Mouse (Mus musculus) thymus, adult 2 months (tissue): ENCODE measurements around the gene Nme4. TPM values are rescaled to one million over a fixed set of nuclear protein-coding genes. Genes with fewer than 3 reads are reported as not detected.
"Not testable (repeated sequence)": the region's sequence is repeated elsewhere in the genome, so short reads cannot be mapped to it uniquely, and the experiment has no call there.

Source experiments
- DNase-seq: peaks from one replicate; pipeline ENCODE4 v3.0.0; 2021
- H3K27ac ChIP-seq: fragments of 200-500 bp; 2 replicates; pipeline ENCODE4 v1.5.1; 2012; ENCODE audit warnings: low read length, control low read depth; ENCODE audit not compliant: control insufficient read depth, insufficient read depth
- H3K27me3 ChIP-seq: fragments of 200-500 bp; 2 replicates; pipeline ENCODE4 v1.6.1; 2012; ENCODE audit warnings: mild to moderate bottlenecking, low read length, moderate library complexity, mixed read lengths; ENCODE audit not compliant: control insufficient read depth, insufficient read depth
- H3K36me3 ChIP-seq: fragments of 200-500 bp; 2 replicates; pipeline ENCODE4 v1.6.1; 2012; ENCODE audit warnings: mild to moderate bottlenecking, low read length, moderate library complexity; ENCODE audit not compliant: control insufficient read depth, insufficient read depth
- H3K4me1 ChIP-seq: fragments of 200-500 bp; replicated peaks from 2 replicates; pipeline ENCODE4 v1.6.1; 2012; ENCODE audit warnings: low read length; ENCODE audit not compliant: control insufficient read depth, insufficient read depth
- H3K4me3 ChIP-seq: fragments of 200-500 bp; 2 replicates; pipeline ENCODE4 v1.5.1; 2012; ENCODE audit warnings: mild to moderate bottlenecking, low read length, control low read depth, moderate library complexity; ENCODE audit not compliant: control insufficient read depth, insufficient read depth
- CTCF ChIP-seq: fragments of 200-500 bp; IDR thresholded peaks from 2 replicates; pipeline ENCODE4 v1.5.1; 2012; ENCODE audit warnings: mild to moderate bottlenecking, control low read depth, low read length, moderate library complexity, borderline replicate concordance; ENCODE audit not compliant: control insufficient read depth, poor library complexity, insufficient read depth; ENCODE audit errors: extremely low read depth
- POLR2A ChIP-seq: fragments of 200-500 bp; IDR thresholded peaks from 2 replicates; pipeline ENCODE4 v1.6.1; 2012; ENCODE audit warnings: mild to moderate bottlenecking, low read length, control low read depth, moderate library complexity; ENCODE audit not compliant: control insufficient read depth, poor library complexity, insufficient read depth; ENCODE audit errors: extremely low read depth
- WGBS: fragments of 180-500 bp; shearing (Covaris S2); methylation state at CpG from one replicate; pipeline ENCODE4 v1.1.7; 2018; 5-methylcytosine and 5-hydroxymethylcytosine counted together
- polyA plus RNA-seq: library from polyadenylated mRNA; depleted of rRNA; stranded (reverse); fragments of >200 nt; gene quantifications from 2 replicates; pipeline ENCODE4 v1.2.3, GENCODE M21; 2012

Nme4 gene
- polyA plus RNA-seq, 1 experiment: 30.9 TPM

DNA sequence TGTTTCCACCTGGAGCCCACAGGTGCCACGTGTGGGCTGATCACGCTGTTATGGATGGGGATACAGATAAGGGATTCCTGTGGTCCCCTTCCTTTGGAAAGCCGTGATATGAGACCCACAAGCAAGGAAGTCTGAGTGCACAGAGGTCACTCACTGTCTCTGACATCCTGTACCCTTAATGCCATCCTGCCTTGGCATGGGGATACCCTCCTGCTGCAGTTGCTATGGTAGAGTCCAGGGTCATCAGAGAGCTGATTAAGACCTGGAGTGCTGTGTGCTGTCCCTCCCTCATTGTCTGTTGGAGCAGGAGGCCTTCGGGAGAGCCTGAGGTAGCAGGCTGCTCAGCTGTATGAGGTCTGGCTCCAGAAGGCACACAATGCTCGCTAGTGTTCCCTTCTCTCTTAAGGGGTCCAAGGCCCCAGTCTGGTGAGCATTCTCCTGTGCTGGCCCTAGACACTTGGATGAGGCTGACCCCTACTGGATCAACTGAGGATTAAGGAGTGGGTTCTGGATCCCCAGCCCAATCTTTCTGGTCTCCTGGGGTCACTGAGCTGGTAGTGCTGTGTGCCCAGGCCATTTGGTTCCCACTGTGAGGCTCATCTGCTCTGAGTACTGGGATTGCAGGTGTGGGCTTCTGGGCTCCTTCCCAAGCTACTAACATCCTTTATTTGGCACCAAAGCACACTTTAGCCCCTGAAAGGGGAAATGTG, 27.2 kb upstream of the Nme4 start:
- TF ChIP-seq CTCF (no peak), POLR2A (no peak)
- H3K4me3 ChIP-seq: no peak overlapping the region
- WGBS: 76% methylated on average over 5 of the region's 5 CpGs

DNA sequence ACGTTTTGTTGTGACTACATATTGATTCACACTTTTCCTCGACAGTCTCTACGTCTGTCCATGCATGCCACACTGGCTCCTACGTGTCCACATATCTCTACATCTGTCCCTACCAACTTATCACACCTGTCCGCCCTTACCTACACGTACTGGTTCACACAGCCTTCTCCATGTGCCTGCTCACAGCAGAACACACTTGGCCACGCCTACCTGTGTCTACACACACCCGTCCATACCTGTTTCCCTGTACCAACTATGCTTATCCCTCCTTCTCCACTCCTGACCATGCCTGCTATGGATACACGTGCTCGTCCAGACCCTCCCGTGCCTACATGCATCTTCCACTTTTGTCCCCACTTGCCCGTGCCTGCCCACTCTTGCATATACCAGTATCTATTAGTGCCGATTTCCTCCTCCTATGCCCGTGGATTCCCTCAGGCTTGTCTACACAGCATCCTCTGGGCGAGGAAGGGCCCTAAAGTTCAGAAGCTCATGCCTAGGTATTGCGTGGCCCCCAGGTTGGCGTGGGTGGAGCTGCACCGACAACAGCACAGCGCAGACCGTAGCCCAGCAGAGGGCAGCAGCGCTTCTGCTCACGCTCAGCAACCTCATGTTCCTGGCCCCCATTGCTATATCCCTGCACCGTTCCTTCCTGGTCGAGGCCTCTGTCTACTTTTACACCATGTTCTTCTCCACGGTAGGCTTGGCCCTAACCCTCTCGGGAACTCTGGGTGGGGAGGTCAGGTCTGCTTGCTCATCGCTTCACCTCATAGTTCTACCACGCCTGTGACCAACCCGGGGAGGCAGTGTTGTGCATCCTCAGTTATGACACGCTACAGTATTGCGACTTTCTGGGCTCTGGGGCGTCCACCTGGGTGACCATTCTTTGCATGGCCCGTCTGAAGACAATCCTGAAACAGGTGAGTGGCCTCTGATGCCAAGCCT, 24.6 kb upstream of the Nme4 start:
- Histone ChIP-seq H3K4me1 (peaks cover 22% of the 10 kb centered on the region), H3K36me3 (no peaks in the 10 kb centered on the region), H3K27ac (no peak overlapping the region), H3K27me3 (no peaks in the 10 kb centered on the region), H3K4me3 (no peak overlapping the region)
- 44% methylated on average over 33 of the region's 33 CpGs for WGBS
- TF ChIP-seq POLR2A (no peak), CTCF (peak; percentile 89)
- peak; percentile 63 for DNase-seq

More for the DNA sequence above, 27.2 kb upstream of the Nme4 start:
- H3K4me1 ChIP-seq: peaks cover 22% of the 10 kb centered on the region
- H3K27me3 ChIP-seq: no peaks in the 10 kb centered on the region
- H3K36me3 ChIP-seq: peaks cover 3% of the 10 kb centered on the region
- H3K27ac ChIP-seq: no peak overlapping the region
- no peak for DNase-seq

DNA sequence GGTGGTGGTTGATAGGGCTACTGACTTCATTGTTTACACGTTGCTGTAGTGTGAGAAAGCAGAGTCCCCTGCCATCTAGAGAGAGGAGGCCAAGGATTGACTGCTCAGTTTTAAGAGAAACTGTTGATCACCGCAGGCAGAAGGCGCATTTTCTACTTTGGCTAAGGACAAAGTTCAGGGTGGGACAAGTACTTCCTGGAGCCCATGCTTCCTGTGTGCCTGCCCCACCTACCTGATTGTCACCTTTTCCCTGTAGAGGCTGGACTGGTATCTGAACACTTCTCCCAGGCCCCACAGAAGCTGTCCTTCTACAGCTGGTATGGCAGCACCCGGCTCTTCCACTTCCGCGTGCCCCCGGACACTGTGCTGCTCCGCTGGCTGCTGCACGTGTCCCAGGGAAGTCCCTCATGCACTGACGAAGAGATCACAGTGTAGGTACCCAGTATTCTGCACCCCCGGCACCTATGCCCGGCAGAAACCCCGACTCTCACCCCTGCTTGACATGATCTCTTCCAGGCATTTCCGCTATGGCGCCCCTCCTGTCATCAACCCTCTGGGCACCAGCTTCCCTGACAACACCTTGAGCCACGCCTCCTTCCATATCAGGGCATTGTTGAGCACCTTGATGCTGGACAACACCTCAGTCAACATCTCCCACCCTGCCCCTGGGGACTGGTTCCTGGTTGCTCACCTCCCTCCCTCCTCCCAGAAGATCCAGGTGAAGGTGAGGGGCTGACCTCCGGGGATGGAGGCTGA, 21.3 kb upstream of the Nme4 start:
- H3K27me3 ChIP-seq: no peaks in the 10 kb centered on the region
- no peak overlapping the region for H3K27ac ChIP-seq
- DNase-seq: no peak
- peaks cover 15% of the 10 kb centered on the region for H3K4me1 ChIP-seq
- H3K4me3 ChIP-seq: no peak overlapping the region
- no peak for TF ChIP-seq POLR2A
- no peak for TF ChIP-seq CTCF
- H3K36me3 ChIP-seq: no peaks in the 10 kb centered on the region
- WGBS: 93% methylated on average over 17 of the region's 17 CpGs

DNA sequence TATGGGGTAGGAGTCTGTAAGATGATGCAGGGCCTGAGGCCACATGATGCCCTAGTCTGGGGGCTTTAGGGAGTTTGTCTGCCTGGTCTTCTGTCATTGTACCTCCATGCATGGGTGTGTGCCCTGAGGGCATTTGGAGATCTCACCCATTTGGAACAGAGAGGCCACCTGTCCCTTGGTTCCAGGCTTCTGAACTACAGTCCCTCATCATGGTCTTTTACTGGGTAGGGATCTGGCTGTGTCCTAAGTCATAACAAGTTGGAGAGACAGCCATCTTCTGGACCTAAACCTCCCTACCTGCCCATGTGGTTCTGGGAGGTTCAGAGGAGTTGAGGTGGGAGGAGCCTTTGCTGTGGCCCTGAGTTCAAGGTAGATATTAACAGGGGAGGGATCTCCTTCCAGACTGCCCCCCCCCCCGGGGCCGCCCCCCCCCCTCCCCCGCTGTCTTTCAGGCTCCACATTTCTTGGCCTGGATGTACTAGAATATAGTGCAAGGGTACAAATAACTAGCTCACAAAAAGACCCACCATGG, 20.6 kb upstream of the Nme4 start:
- no peak overlapping the region for H3K27ac ChIP-seq
- H3K4me3 ChIP-seq: no peak overlapping the region
- peaks cover 15% of the 10 kb centered on the region for H3K4me1 ChIP-seq
- DNase-seq: no peak
- TF ChIP-seq POLR2A (no peak), CTCF (no peak)
- no peaks in the 10 kb centered on the region for H3K36me3 ChIP-seq
- WGBS: 79% methylated on average over 3 of the region's 3 CpGs
- no peaks in the 10 kb centered on the region for H3K27me3 ChIP-seq

DNA sequence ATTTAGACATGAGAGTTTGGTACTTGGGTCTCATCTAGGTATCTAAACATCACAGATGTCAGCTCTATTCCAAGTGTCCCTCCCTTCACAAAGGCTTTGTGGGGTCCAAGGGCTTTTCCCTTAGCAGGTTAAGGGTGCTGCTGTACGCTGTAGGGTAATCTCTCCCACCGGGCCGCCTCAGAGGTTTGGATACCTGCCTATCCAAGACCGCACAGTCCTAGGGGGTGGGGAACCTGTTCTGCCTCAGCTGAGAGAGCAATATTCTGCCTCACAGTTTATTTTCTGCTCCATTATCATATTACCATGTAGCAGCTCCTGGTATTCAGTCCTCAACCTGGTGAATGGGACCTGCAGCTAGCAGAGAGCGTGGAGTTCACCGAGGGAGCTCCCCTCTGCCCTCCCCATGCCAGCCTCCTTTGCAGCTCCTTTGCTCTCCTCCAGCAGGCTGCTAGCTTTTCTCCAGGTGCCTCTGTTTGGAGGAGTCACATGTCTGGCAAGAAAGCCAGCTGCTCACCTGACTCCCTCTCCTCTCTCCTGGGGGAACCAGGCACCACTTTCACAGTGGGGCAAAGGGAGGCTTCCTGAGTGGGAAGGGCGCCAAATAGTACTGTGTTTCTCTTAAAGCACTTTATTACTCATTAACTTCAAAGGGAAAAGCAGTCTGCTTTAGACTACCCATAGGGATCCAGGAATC, 19.9 kb upstream of the Nme4 start:
- no peak for DNase-seq
- no peaks in the 10 kb centered on the region for H3K27me3 ChIP-seq
- 95% methylated on average over 7 of the region's 7 CpGs for WGBS

DNA sequence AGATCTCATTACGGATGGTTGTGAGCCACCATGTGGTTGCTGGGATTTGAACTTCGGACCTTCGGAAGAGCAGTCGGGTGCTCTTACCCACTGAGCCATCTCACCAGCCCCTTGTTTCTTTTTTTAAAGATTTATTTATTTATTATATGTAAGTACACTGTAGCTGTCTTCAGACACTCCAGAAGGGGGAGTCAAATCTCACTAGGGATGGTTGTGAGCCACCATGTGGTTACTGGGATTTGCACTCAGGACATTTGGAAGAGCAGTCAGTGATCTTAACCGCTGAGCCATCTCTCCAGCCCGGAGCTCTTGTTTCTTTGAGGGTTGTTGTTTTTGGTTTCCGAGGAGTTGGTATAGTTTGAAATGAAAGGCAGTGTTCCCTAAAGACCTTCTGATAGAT, 19.1 kb upstream of the Nme4 start:
- not testable (repeated sequence) for DNase-seq, H3K27me3 ChIP-seq

More for the DNA sequence above, 19.9 kb upstream of the Nme4 start:
- TF ChIP-seq CTCF: no peak
- TF ChIP-seq POLR2A: no peak
- peaks cover 14% of the 10 kb centered on the region for H3K4me1 ChIP-seq
- H3K36me3 ChIP-seq: no peaks in the 10 kb centered on the region
- no peak overlapping the region for H3K4me3 ChIP-seq
- no peak overlapping the region for H3K27ac ChIP-seq

More for the DNA sequence above, 19.1 kb upstream of the Nme4 start:
- WGBS: 91% methylated on average over 7 of the region's 7 CpGs
- not testable (repeated sequence) for H3K27ac ChIP-seq, H3K4me3 ChIP-seq, H3K4me1 ChIP-seq, H3K36me3 ChIP-seq
